Mouse (Mus musculus): ENCODE results near the gene Kank1.
A peak's percentile ranks its signal among the peaks of the same experiment; 100 is the strongest.

Gene Kank1

DNA sequence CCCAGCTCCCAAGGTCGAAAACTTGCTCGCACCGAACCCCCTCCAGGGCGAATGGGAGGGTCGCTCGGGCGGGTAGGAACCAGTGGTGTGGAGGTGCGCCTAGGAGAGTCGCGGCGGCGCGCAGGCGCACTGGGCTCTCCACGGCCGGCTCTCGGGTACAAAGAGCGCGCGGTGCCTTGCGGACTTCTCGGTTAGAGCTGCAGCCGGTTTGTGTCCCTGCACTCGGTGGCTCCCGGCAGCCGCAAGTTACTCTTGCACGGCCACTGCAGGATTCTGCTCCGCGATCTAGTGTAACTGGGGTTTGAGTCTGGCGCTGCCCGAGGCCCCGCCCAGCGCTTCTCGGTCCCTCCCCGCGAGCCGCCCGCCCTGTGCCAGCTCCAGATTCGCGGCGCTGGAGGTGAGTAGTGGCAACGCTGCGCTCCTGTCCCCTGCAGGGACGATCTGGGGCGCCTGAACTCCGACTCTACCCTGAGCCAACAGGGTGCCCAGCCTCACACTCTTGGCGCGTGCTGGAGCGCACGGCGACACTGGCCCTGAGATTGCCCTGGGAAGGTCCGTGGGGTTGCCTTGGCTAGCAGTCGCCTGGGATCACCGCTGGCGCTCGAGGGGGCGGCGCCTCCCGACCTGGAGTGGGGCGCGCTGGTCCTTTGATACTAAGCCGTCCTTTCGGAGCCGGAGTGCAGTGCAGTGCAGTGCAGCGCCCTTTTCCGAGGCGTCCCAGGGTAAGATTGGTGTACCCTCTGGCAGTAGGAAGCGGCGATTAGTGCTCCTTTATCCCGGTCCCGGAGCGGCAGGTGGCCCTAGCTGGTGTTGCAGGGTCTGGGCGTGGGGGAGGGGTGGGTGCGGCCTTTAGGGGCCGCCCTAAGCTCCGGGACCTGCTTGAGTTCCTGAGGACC, at the start of gene Kank1:
Kank1 (plus strand) TSS at position 380 of the 896 bp plus-strand sequence.
- peak; percentile 68 for DNase-seq (ENCODE audit: low spot score)

DNA sequence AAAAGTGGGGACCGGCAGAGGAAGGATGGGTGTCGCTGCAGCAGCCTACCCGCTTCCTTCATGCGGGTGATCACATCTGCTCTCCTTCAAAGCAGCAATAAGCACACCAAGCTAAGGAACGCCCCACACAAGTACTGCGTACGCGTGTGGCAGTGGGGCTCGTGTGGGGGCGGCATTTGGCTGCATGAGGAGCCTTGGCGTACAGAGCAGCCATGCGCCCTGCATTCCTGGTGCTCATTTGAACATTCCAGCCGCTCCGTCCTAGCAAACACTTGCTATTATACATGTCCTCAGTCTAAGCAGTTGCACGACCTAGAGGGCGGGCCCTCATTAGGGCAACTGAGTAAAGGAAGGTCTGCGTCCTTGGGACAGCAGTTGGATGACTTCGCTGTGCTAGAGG, 49.1 kb upstream of the Kank1 start:
- no peak for DNase-seq (ENCODE audit: low spot score)

DNA sequence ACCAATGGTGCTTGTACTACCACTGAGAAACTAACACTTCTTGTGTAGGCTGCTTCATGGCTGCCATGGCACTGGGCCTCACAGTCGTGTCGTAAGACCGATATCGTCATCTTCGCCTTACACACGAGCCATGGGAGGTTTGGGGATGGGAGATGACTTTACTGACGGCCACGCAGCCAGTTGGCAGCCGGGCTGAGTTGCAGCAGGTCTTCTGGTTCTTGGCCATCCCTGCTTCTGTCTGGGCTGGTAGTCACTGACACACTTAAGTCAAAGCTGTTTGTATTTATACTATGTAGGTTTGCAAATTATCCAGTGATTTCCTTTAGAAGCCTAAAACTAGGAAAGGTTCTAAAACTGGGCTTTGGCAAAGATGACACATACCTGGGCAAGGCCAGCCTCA, 43.0 kb upstream of the Kank1 start:
- DNase-seq (ENCODE audit: low spot score) = no peak

DNA sequence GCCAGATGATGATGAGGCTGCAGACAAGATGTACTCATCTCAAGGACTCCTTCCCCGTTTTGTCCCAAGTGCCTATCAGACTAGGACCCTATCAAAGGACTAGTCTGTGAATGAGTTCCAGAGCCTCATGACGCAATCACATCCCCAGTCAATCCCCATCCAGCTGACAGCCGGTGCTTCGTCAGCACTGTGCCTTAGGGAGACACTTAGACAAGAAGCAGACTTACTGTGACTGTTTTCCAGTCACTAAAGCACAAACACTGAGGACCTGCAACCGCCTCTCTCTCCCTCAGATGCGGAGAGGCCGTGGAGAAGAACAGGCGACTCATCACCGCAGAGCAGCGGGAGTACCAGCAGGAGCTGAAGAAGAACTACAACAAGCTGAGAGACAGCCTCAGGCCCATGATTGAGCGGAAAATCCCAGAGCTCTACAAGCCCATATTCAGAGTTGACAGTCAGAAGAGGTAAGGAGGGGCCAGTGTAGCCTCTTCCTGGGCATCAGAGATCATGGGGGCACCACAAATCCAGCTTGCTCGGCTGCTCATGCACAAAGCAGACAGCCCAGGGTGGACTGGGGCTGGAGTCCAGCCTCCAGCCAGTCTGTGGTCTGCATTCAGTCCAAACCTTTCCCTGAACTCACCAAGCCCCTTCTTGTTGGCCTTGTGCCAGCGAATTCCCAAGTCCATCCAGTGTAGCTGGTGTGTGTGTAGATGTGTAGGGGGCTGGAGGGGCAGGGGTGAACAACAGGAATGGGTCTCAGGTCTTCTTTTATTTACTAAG, 36.5 kb upstream of the Kank1 start:
- DNase-seq (ENCODE audit: low spot score) = no peak

DNA sequence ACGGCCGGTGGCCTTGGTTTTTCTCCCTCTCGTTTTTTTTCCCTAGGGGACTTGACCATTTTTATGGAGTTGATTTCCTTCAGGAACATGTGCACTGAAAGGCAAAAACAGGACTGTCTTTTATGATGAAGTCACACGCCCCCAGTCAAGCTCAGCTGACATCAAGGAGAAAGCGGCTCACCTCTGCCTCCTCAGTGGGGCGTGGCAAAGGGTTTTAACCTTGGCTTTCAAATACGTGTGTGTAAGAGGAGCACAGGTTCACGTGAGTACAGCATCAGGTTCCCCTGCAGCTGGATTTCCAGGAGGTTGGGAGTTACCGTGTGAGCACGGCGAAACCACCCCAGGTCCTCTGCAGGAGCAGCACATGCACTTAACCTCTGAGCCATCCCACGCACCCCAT, 33.7 kb upstream of the Kank1 start:
- DNase-seq (ENCODE audit: low spot score) = no peak

DNA sequence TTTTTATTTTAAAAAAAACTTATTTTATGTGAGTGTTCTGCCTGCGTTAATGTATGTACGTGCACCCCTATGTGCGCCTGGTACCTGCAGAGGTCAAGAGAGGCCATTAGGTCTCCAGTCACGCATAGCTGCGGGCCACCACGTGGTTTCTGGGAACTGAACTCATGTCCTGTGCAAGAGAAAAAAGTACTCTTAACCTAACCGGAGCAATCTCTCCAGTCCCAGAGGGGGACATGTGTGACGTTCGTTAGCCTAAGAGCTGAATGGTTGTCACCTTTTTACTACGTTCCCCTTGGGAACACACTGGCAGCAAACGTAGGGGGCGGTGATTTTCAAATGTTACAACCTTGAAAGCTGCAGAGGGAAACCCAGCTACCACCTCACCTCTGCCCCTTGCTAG, 29.8 kb upstream of the Kank1 start:
- no peak for DNase-seq (ENCODE audit: low spot score)

DNA sequence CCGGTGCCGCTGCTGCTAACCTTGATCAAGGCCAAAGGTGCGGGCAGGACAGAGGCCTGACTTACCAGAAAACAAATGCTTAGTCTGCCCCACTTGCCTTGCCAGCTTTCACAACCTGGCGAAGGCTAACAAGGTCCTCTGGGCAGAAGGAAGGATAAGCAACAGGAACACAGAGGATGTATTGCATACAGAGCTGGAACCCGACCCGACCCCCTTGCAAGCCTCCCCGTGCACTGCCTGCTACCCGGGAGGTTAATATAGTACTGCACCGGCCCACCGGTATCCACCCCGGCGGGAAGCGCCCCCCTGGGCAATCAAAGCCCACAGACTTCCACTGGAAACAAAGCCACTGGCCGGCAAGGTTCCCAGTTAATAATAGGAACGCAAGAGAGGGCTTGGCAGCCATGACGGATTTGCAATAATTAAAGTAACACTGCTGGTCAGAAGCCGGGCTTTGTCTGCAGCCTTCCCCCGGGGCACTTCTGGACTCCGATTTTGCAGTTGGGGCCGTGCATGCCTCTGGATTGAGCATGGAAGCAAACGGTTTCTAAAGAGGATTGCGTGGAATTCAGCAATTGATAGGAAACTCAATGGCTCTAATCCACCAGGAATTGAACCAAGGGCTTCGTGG, 28.9 kb upstream of the Kank1 start:
- DNase-seq (ENCODE audit: low spot score) = no peak

DNA sequence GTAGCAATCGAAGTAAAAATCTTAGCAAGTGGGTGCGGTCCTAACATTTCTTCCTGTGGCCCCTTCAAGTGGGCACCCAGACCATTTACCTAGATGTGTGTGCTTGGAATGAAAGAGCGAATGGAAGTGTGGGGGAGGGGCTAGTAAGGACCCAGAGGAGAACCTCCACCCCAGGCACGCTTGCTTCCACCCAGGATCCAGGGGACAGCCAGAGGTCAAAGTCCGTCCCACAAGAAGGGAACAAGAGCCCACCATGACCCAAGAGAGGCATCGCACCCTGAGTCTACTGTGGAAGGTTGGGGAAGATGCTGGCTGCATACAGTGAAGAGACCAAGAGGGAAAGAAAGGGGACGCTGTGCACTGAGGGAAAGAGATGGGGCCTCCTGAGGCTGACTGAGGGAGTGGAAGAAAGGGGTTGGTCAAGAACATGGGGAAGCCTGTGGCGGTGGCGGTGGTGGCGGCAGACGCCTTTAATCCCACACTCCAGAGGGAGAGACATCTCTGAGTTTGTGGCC, 28.1 kb upstream of the Kank1 start:
- DNase-seq (ENCODE audit: low spot score) = no peak

DNA sequence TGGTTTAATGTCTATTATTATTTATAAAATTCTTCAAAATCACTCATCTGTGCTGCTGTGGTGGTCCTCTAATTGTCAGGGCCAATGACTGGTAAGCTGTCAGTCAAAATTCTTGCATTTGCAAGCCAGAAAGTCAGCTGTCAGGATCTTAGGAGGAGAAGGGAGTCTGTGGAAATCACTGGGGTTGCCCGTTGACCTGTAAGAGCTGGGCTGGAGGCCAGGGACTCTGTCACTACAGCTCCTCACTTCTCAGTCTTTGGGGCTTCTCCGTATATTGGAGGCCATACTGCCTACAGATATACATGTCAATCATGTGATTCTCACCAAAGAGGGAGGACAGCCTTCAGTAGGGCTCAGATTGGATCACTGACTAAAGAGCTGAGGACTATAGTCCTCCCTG, 16.2 kb upstream of the Kank1 start:
- no peak for DNase-seq (ENCODE audit: low spot score)

DNA sequence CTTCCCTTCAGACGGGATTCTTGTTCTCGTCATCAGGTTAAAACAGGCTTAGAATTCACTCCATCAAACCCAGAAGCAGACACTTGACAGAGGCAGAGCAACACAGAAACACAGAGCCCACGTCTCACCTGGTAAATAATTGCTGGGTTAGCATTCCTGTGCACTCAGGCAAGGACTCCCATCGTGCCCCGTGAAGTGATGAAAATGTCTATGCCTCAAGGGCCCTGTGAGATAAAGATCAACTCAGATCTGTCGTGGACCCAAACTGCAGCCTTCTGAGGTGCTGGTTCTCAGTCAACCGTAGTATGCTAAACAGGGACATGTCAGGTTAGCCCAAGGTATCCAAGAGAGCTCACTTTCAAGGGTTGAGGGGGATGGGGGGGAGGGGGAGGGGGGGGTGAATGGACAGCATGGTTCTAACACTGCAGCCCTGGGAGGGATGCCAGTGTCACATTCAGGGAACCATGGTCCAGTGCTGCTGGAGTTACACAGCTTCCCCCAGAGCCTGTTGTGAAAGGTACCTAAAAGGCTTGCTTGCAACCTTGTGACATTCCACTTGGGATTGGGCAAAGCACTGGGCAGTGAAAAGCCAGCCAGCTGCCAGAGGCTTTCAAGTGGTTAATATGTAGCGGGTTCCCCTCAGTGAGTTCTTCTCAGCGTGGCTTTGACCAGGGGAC, 14.7 kb upstream of the Kank1 start:
- peak; percentile 74 for DNase-seq (ENCODE audit: low spot score)

DNA sequence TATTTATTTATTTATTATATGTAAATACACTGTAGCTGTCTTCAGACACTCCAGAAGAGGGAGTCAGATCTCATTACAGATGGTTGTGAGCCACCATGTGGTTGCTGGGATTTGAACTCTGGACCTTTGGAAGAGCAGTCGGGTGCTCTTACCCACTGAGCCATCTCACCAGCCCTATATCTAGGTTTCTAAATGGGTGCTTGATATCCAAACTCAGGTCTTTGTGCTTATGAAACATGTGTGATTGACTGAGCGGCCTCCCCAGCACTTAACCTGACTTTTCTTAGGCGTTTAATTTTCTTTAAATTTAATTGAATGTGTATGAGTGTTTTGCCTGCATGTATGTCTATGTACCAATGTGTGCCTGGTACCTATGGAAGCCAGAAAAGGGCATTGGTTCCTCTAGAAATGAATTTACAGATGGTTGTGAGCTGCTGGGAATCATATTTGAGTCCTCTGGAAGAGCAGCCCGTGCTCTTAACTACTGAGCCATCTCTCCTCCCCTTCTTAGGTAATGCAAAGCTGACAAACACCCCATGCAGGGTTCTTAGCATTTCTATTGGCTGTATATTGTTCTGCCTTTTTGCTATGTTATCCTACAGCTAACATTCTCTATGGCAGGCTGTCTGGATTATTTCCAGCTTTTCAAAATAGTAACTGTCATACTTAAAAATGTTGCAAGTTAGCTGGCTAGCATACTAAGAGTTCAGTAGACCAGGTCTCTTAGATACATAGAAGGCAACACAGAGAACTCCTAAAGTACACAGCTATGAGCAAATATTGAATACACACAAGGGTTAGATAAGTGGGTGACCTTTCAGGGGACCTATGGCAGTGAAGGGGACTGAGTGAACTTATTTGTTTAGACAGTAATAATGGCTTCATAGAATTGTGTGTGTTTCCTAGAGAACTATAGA, 6.5 kb upstream of the Kank1 start:
- DNase-seq (ENCODE audit: low spot score) = no peak

DNA sequence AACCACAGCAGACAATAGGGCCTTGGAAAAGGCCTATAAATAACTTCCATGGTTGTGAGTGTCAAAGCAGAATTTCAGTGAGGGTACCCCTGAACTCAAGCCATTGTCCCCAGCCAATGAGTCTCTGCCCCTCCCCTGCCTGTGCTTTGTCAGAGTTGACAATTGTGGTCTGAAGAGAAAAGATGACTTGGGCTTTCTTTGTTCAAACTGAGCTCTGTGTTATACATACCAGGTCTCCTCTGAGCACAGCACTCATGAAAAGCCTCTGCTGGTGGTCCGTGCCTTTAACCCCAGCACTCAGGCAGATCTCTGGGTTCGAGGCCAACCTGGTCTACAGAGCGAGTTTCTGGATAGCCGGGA, 5.8 kb upstream of the Kank1 start:
- no peak for DNase-seq (ENCODE audit: low spot score)

DNA sequence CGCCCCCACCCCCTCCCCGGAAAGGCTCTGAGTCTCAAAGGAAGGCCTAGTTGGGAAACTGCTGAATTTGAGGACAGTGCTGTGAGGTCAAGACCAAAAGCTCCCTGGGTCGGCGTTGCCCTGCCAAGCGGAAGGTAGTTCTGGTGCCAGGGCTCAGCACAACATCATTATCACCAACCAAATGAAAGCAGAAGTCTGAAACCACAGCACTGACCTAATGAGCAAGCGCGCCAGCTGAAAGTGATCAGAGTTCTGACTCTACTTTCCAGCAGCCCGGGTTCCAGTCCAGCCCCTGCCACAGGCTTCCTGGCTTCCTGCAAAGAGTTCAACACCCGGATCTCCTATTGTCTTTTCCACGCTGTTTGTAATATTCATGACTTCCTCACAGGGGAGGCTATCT, 4.7 kb upstream of the Kank1 start:
- DNase-seq (ENCODE audit: low spot score) = no peak

DNA sequence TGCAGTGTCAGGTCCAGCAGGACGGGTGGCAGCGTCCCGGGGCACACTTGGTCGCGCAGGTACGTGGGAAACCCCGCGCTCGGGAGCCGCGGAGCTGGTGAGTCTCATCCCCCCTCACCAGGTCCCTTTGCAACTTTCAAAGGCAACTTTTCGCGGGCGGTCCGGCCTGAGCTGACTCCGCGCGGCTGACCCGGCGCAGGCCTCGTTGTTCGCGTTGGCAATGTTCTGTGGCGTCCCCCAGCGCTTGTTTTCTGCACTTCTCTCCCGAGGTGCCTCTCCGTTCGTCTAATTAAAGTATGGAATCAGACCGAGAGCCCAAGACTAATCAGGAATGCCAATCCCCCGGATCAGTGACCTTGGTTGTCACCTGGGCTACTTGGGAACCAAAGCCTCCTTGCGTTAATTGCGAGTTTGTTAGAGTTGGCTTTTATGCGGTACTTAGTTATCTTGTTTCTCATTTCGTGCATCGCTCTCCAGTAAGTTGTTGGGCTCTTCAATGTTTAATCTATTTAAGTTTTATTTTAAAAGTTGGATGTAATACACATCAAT, 791 bp downstream of the Kank1 start:
- peak; percentile 60 for DNase-seq (ENCODE audit: low spot score)

DNA sequence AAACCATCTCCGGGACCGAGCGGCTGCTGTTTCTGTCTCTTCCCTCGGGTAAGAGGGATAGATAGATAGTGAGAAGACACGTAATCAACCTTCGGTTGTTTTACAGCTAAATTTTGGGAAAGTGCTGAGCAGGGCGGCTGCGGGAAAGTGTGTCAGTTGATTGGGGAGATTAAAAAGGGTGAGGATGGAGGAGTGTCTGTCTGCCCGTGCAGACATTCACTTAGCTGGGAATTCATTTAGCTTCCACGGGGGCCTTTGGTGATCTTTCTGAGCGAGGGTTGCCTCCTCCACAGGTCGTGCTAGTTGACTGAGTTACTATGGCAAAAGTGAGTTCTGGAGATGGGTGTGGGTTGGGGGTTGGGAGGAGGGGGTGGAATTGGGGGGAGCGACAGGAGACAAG, 1.3 kb downstream of the Kank1 start:
- no peak for DNase-seq (ENCODE audit: low spot score)

DNA sequence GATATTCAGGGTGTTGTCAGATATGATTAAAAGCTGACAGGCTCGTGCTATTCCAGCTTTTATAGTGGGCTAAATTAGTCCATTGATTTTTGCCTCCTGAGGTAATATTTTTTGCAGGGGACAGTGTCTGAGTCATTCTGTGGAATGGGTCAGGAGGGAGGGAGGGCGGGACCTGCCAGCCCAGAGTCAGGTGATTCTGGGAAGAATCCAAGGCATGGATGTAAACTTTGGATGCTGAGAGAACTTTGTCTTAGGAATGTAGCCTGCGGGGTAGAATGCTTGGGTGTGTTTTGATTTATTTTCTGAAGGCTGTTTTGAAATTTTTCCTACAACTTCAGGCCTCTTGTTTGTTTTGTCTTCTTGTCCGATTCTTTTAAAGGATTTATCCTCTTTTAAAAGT, 6.8 kb downstream of the Kank1 start:
- DNase-seq (ENCODE audit: low spot score) = no peak

DNA sequence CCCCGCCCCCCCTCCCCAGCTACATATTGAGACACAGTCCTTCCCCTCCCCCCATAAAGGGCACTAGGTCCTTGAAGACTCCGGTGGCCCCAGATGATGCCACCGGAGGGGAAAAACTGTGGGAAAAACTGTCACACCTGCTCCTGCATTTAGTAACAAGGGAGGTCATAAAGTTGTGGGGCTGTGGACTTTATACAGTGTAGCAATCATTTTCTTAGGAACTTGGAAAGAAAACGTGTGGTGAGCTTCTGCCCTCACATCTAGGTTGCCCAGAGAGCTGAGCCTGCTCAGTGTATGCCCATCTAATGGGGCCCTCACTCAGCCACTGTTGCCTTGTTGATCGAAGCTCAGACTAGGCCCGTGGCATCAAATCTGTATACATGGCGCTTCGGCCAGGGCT, 9.3 kb downstream of the Kank1 start:
- no peak for DNase-seq (ENCODE audit: low spot score)

DNA sequence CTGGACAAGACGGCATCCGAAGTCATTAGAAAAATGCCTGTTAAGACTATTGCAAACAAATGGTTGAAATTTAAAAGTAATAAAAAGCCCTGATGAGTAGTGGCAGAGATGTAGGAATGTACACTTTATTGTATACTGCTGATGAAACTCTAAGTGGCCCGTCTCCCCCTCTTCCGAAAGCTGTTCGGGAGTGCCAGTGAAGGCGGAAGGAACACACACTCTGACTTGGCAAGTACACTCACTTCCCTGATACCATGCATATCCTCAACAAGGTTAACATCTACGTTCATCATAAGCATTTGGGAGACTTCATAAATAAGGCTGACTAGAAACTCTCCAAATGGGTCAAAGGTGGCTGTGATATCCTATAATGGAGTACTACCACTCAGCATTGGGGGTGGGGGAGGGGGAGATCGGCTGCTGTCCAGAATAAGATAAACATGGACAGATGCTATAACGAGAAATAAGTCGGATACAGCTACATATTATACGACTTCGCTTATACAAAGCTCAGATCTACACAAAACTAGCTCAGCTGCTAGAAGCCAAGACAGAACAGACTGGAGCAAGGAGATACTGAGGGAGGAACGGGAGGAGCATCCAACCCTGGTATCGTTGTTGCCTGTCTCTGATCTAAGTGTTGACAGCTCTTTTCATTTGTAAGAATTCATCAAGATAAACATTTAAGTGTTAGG, 11.2 kb downstream of the Kank1 start:
- no peak for DNase-seq (ENCODE audit: low spot score)

DNA sequence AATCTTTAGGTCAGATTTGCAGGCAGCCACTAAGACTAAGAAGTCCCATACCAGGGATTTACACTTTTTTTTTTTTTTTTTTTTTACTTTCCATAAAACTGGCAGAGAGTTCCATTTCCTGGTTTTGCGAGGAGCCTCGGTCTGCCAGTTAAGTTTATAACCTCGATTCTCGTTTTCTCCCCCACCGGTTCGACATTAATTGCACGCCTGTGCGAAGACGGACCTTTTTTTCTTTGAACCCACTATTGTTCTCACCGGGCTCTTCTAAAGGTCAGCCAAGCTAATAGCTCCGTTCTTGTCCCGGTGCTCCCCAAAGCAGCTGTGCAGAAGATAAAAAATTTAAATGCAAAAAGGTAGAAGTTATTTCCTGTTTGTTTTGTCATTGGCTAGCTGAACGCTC, 12.5 kb downstream of the Kank1 start:
- DNase-seq (ENCODE audit: low spot score) = no peak

DNA sequence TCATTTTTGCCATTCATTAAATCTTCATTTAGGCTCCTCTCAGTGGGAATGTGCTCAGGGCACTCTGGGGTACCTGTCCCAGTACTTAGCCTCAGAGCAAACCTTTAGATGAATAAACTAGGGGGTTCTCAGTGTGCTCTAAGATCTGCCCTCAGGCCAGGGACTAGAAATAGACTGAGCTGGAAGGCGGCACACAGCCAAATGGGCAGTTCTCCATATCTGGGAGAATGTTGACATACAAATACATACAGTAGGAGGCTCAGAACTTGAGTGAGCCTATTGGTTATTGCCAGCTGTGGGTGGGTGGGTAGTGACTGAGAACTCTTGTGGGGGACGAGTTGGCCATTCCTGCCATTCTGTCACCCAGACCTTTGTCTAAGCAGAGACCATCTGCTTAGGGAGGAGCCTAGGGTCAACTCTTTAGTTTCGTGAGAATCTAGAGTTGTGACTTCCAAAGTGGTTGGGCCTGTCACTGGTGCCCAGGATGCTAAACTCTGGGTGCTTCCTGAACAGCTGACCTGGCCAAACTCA, 14.9 kb downstream of the Kank1 start:
- no peak for DNase-seq (ENCODE audit: low spot score)
